Mouse (Mus musculus) effector memory CD4-positive, alpha-beta T cell, adult 7 months (primary cell): ENCODE results near the gene Gpx7. TPM values are rescaled to one million over a fixed set of nuclear protein-coding genes. Genes with fewer than 3 reads are reported as not detected.

Experiments
- polyA plus RNA-seq: library from polyadenylated mRNA; unstranded; fragments of 100-300 nt; shearing (Covaris generic); gene quantifications from one replicate; pipeline ENCODE4 v1.2.1, GENCODE M21; 2017

Gpx7 gene
- not detected for polyA plus RNA-seq

DNA sequence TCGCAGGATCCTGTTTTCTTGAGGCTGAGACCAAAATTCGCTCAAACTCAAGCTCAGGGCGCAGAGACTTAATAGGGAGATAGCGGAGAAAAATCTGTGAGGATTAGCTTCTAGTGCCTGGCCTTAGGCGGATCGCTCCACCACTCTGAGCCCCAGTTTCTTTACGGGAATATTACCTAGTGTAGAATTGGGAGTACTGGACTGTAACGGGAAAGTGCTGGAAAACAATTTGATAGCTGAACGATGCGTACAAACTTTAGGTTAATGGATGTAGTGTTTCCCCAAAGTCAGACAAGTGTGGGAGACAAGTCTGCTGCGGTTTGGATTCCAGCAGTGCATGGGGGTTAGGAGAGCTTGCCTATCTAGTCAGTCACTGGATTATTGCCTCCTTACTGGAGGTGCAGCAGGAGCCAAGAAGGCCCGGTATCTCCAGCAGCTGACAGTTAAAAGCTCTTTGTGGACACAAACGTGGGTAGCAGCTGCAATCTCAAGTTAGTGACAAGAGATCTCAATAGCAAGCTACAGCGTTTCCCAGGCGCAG, at the start of gene Gpx7:
Gene Gpx7 (minus strand): TSS at position 101 of the 541 bp plus-strand sequence.

GRCm38 (mm10) chr4:108383183-108383714, 23.5 kb downstream of the Gpx7 start, which contains the start of gene Shisal2a:
Gene Shisal2a (minus strand): TSS chr4:108383349.

Other genes starting within 250 kb of the Gpx7 start
- 4.4 TPM for gene Echdc2, start 241.5 kb downstream of the Gpx7 start, polyA plus RNA-seq
- gene Zyg11a, start 188.9 kb downstream of the Gpx7 start, polyA plus RNA-seq: not detected
- 23.4 TPM for gene Zyg11b, start 105.9 kb downstream of the Gpx7 start, polyA plus RNA-seq
- gene Coa7, start 78.8 kb downstream of the Gpx7 start, polyA plus RNA-seq: 24.7 TPM
- not detected for gene Shisal2a, start 23.6 kb downstream of the Gpx7 start, polyA plus RNA-seq
- gene Tut4, start 52.5 kb upstream of the Gpx7 start, polyA plus RNA-seq: 169 TPM
- gene Prpf38a, start 172.4 kb upstream of the Gpx7 start, polyA plus RNA-seq: 75.2 TPM
- 4.0 TPM for gene Orc1, start 172.5 kb upstream of the Gpx7 start, polyA plus RNA-seq
- gene Cc2d1b, start 213.0 kb upstream of the Gpx7 start, polyA plus RNA-seq: 69.6 TPM